Mouse (Mus musculus): ENCODE data around the gene Mrpl53. TPM values are rescaled to one million over a fixed set of nuclear protein-coding genes. Genes with fewer than 3 reads are reported as not detected.

The Mrpl53 gene
- polyA plus RNA-seq, 1 experiment from 2014 or later, result 113 TPM

GRCm38 (mm10) chr6:83069488-83070246 is 39.2 kb upstream of the Mrpl53 start:
- Histone ChIP-seq H3K36me3 (ENCODE audit: control insufficient read depth, insufficient read depth) (no peaks in the 10 kb centered on the region; the same call in 1 of the 2 replicates), H3K27ac (ENCODE audit: low read depth, low read length) (no peak overlapping the region), H3K4me2 (replicated peaks; ENCODE audit: low read depth) (peak overlapping the region; percentile 63), H3K4me1 (replicated peaks; ENCODE audit: control insufficient read depth, insufficient read depth, low read length) (no peaks in the 10 kb centered on the region; the same call in 1 of the 2 replicates), H3K27me3 (replicated peaks; ENCODE audit: control insufficient read depth, insufficient read depth, low read length) (peaks cover 91% of the 10 kb centered on the region), H3K9me3 (ENCODE audit: control insufficient read depth) (no peaks in the 10 kb centered on the region), H3K9ac (ENCODE audit: low read depth, low read length) (no peak overlapping the region), H3K4me3 (ENCODE audit: low read depth, low read length) (peak overlapping the region; percentile 39)
- under 1% methylated on average over 55 of the region's 69 CpGs for WGBS
- ATAC-seq, result no peak
- no peak for TF ChIP-seq CTCF (IDR thresholded peaks at IDR 0.05; ENCODE audit: low read depth)

GRCm38 (mm10) chr6:83070247-83070310 is 38.8 kb upstream of the Mrpl53 start, which contains the start of gene Tlx2:
TSS of gene Tlx2 (minus strand) at chr6:83070293.
- no peaks in the 10 kb centered on the region; the same call in 1 of the 2 replicates for H3K4me1 ChIP-seq (replicated peaks; ENCODE audit: control insufficient read depth, insufficient read depth, low read length)
- H3K9ac ChIP-seq (ENCODE audit: low read depth, low read length), result no peak within 1 kb of the TSS
- H3K27ac ChIP-seq (ENCODE audit: low read depth, low read length), result no peak within 1 kb of the TSS
- peak within 1 kb of the TSS; percentile 63 for H3K4me2 ChIP-seq (replicated peaks; ENCODE audit: low read depth)
- no peak for ATAC-seq
- no peaks in the 10 kb centered on the region for H3K9me3 ChIP-seq (ENCODE audit: control insufficient read depth)
- no peak for TF ChIP-seq CTCF (IDR thresholded peaks at IDR 0.05; ENCODE audit: low read depth)
- no peaks in the 10 kb centered on the region; the same call in 1 of the 2 replicates for H3K36me3 ChIP-seq (ENCODE audit: control insufficient read depth, insufficient read depth)
- peak within 1 kb of the TSS; percentile 39 for H3K4me3 ChIP-seq (ENCODE audit: low read depth, low read length)
- 1% methylated on average over 10 of the region's 10 CpGs for WGBS
- peaks cover 91% of the 10 kb centered on the region for H3K27me3 ChIP-seq (replicated peaks; ENCODE audit: control insufficient read depth, insufficient read depth, low read length)

- peak; percentile 7; the same call in 1 of the 2 replicates for ATAC-seq
- H3K27me3 ChIP-seq (replicated peaks; ENCODE audit: control insufficient read depth, insufficient read depth, low read length), result peaks cover 91% of the 10 kb centered on the region
- H3K4me2 ChIP-seq (replicated peaks; ENCODE audit: low read depth), result peak overlapping the region; percentile 63
Observed at GRCm38 (mm10) chr6:83070311-83071219, 38.3 kb upstream of the Mrpl53 start.

GRCm38 (mm10) chr6:83071220-83071619 is 37.6 kb upstream of the Mrpl53 start:
- H3K4me1 ChIP-seq (replicated peaks; ENCODE audit: control insufficient read depth, insufficient read depth, low read length), result no peaks in the 10 kb centered on the region; the same call in 1 of the 2 replicates
- no peak overlapping the region for H3K9ac ChIP-seq (ENCODE audit: low read depth, low read length)
- WGBS, result 1% methylated on average over 23 of the region's 24 CpGs
- H3K4me2 ChIP-seq (replicated peaks; ENCODE audit: low read depth), result 0 out of 2 replicates have a peak overlapping the region, but pooled peaks have one; percentile 21
- H3K9me3 ChIP-seq (ENCODE audit: control insufficient read depth), result no peaks in the 10 kb centered on the region
- ATAC-seq, result no peak
- TF ChIP-seq CTCF (IDR thresholded peaks at IDR 0.05; ENCODE audit: low read depth), result no peak
- H3K27me3 ChIP-seq (replicated peaks; ENCODE audit: control insufficient read depth, insufficient read depth, low read length), result peaks cover 91% of the 10 kb centered on the region
- H3K27ac ChIP-seq (ENCODE audit: low read depth, low read length), result no peak overlapping the region
- no peaks in the 10 kb centered on the region; the same call in 1 of the 2 replicates for H3K36me3 ChIP-seq (ENCODE audit: control insufficient read depth, insufficient read depth)
- peak overlapping the region; percentile 23; the same call in 1 of the 2 replicates for H3K4me3 ChIP-seq (ENCODE audit: low read depth, low read length)

More at GRCm38 (mm10) chr6:83070311-83071219, 38.3 kb upstream of the Mrpl53 start:
- Histone ChIP-seq H3K4me3 (ENCODE audit: low read depth, low read length) (peak overlapping the region; percentile 39), H3K9me3 (ENCODE audit: control insufficient read depth) (no peaks in the 10 kb centered on the region), H3K9ac (ENCODE audit: low read depth, low read length) (no peak overlapping the region), H3K36me3 (ENCODE audit: control insufficient read depth, insufficient read depth) (no peaks in the 10 kb centered on the region; the same call in 1 of the 2 replicates), H3K4me1 (replicated peaks; ENCODE audit: control insufficient read depth, insufficient read depth, low read length) (no peaks in the 10 kb centered on the region; the same call in 1 of the 2 replicates), H3K27ac (ENCODE audit: low read depth, low read length) (no peak overlapping the region)
- WGBS, result under 1% methylated on average over 57 of the region's 58 CpGs
- TF ChIP-seq CTCF (IDR thresholded peaks at IDR 0.05; ENCODE audit: low read depth), result no peak

- Histone ChIP-seq H3K9ac (ENCODE audit: low read depth, low read length) (no peak overlapping the region), H3K4me2 (replicated peaks; ENCODE audit: low read depth) (no peak overlapping the region), H3K27ac (ENCODE audit: low read depth, low read length) (no peak overlapping the region), H3K4me1 (replicated peaks; ENCODE audit: control insufficient read depth, insufficient read depth, low read length) (peaks cover 3% of the 10 kb centered on the region; the same call in 1 of the 2 replicates), H3K4me3 (ENCODE audit: low read depth, low read length) (no peak overlapping the region), H3K27me3 (replicated peaks; ENCODE audit: control insufficient read depth, insufficient read depth, low read length) (peaks cover 64% of the 10 kb centered on the region), H3K9me3 (ENCODE audit: control insufficient read depth) (no peaks in the 10 kb centered on the region), H3K36me3 (ENCODE audit: control insufficient read depth, insufficient read depth) (no peaks in the 10 kb centered on the region; the same call in 1 of the 2 replicates)
- ATAC-seq, result no peak
- WGBS, result 15% methylated on average over 2 of the region's 2 CpGs
- peak; percentile 53 for TF ChIP-seq CTCF (IDR thresholded peaks at IDR 0.05; ENCODE audit: low read depth)
Observed at GRCm38 (mm10) chr6:83074979-83075378, 33.9 kb upstream of the Mrpl53 start.

Measured in intestine, postnatal 0 days (tissue).